Mouse (Mus musculus): ENCODE results near the gene Cd300lb. TPM values are rescaled to one million over a fixed set of nuclear protein-coding genes. Genes with fewer than 3 reads are reported as not detected.

The Cd300lb gene
- polyA plus RNA-seq, 2 experiments, result 0.66 to 1.5 TPM

- no peak overlapping the region for H3K4me3 ChIP-seq (ENCODE audit: insufficient read depth in 1 of 2, low read depth in 2 of 2, low read length in 2 of 2)
- no peak overlapping the region for H3K4me2 ChIP-seq (ENCODE audit: low read depth)
- no peak overlapping the region for H3K27ac ChIP-seq
- H3K9ac ChIP-seq (replicated peaks), result no peak overlapping the region
- DNase-seq (ENCODE audit: low read depth in 3 of 3, low spot score in 3 of 3) (no peak), ATAC-seq (ENCODE audit: insufficient read depth) (no peak)
- TF ChIP-seq EP300 (IDR thresholded peaks at IDR 0.05; ENCODE audit: low read depth) (no peak), CTCF (IDR thresholded peaks at IDR 0.05; ENCODE audit: low read depth) (no peak)
- H3K4me1 ChIP-seq (replicated peaks; ENCODE audit: control insufficient read depth in 2 of 2, insufficient read depth in 2 of 2, low read length in 1 of 2), result peaks cover 0 to 10% of the 10 kb centered on the region in 2 experiments; a peak in 2 of 4 replicates
- H3K36me3 ChIP-seq (replicated peaks; ENCODE audit: control insufficient read depth, insufficient read depth, low read depth), result no peaks in the 10 kb centered on the region
- no peaks in the 10 kb centered on the region for H3K27me3 ChIP-seq (ENCODE audit: control insufficient read depth, insufficient read depth, low read length)
- H3K9me3 ChIP-seq (ENCODE audit: control insufficient read depth, low read length), result no peaks in the 10 kb centered on the region
Observed at GRCm38 (mm10) chr11:114880185-114880584, 54.0 kb downstream of the Cd300lb start.

GRCm38 (mm10) chr11:114879666-114880065 is 54.5 kb downstream of the Cd300lb start:
- no peaks in the 10 kb centered on the region for H3K27me3 ChIP-seq (ENCODE audit: control insufficient read depth, insufficient read depth, low read length)
- no peak overlapping the region for H3K4me2 ChIP-seq (ENCODE audit: low read depth)
- H3K4me3 ChIP-seq (ENCODE audit: insufficient read depth in 1 of 2, low read depth in 2 of 2, low read length in 2 of 2), result no peak overlapping the region
- 43% methylated on average over 2 of the region's 2 CpGs for WGBS (ENCODE audit: insufficient replicate concordance)
- H3K27ac ChIP-seq, result no peak overlapping the region
- TF ChIP-seq CTCF (IDR thresholded peaks at IDR 0.05; ENCODE audit: low read depth) (no peak), EP300 (IDR thresholded peaks at IDR 0.05; ENCODE audit: low read depth) (no peak)
- peaks cover 0 to 10% of the 10 kb centered on the region in 2 experiments; a peak in 2 of 4 replicates for H3K4me1 ChIP-seq (replicated peaks; ENCODE audit: control insufficient read depth in 2 of 2, insufficient read depth in 2 of 2, low read length in 1 of 2)
- no peaks in the 10 kb centered on the region for H3K9me3 ChIP-seq (ENCODE audit: control insufficient read depth, low read length)
- ATAC-seq (ENCODE audit: insufficient read depth) (no peak), DNase-seq (ENCODE audit: low read depth in 3 of 3, low spot score in 3 of 3) (no peak)
- H3K36me3 ChIP-seq (replicated peaks; ENCODE audit: control insufficient read depth, insufficient read depth, low read depth), result no peaks in the 10 kb centered on the region
- H3K9ac ChIP-seq (replicated peaks), result no peak overlapping the region

- Histone ChIP-seq H3K27ac (no peak overlapping the region), H3K4me3 (ENCODE audit: insufficient read depth in 1 of 2, low read depth in 2 of 2, low read length in 2 of 2) (no peak overlapping the region), H3K27me3 (ENCODE audit: control insufficient read depth, insufficient read depth, low read length) (no peaks in the 10 kb centered on the region), H3K9ac (replicated peaks) (no peak overlapping the region), H3K36me3 (replicated peaks; ENCODE audit: control insufficient read depth, insufficient read depth, low read depth) (no peaks in the 10 kb centered on the region), H3K4me2 (ENCODE audit: low read depth) (no peak overlapping the region), H3K9me3 (ENCODE audit: control insufficient read depth, low read length) (no peaks in the 10 kb centered on the region), H3K4me1 (replicated peaks; ENCODE audit: control insufficient read depth in 2 of 2, insufficient read depth in 2 of 2, low read length in 1 of 2) (peaks cover 0 to 18% of the 10 kb centered on the region in 2 experiments; a peak in 3 of 4 replicates)
- WGBS (ENCODE audit: insufficient replicate concordance), result 11% methylated on average over 3 of the region's 3 CpGs
- DNase-seq (ENCODE audit: low read depth in 3 of 3, low spot score in 3 of 3) (no peak), ATAC-seq (ENCODE audit: insufficient read depth) (no peak)
- TF ChIP-seq CTCF (IDR thresholded peaks at IDR 0.05; ENCODE audit: low read depth) (peak; percentile 65), EP300 (IDR thresholded peaks at IDR 0.05; ENCODE audit: low read depth) (no peak)
Observed at GRCm38 (mm10) chr11:114877145-114877544, 57.0 kb downstream of the Cd300lb start.

- Histone ChIP-seq H3K4me3 (ENCODE audit: insufficient read depth in 1 of 2, low read depth in 2 of 2, low read length in 2 of 2) (no peak overlapping the region), H3K27me3 (ENCODE audit: control insufficient read depth, insufficient read depth, low read length) (no peaks in the 10 kb centered on the region), H3K9ac (replicated peaks) (no peak overlapping the region), H3K36me3 (replicated peaks; ENCODE audit: control insufficient read depth, insufficient read depth, low read depth) (no peaks in the 10 kb centered on the region), H3K27ac (no peak overlapping the region), H3K4me2 (ENCODE audit: low read depth) (no peak overlapping the region), H3K9me3 (ENCODE audit: control insufficient read depth, low read length) (no peaks in the 10 kb centered on the region), H3K4me1 (replicated peaks; ENCODE audit: control insufficient read depth in 2 of 2, insufficient read depth in 2 of 2, low read length in 1 of 2) (peaks cover 0 to 18% of the 10 kb centered on the region in 2 experiments; a peak in 3 of 4 replicates)
- no peak for TF ChIP-seq CTCF (IDR thresholded peaks at IDR 0.05; ENCODE audit: low read depth)
- no peak for TF ChIP-seq EP300 (IDR thresholded peaks at IDR 0.05; ENCODE audit: low read depth)
- no peak for DNase-seq (ENCODE audit: low read depth in 3 of 3, low spot score in 3 of 3)
- ATAC-seq (ENCODE audit: insufficient read depth), result no peak
- WGBS (ENCODE audit: insufficient replicate concordance), result 52% methylated on average over 2 of the region's 2 CpGs
Observed at GRCm38 (mm10) chr11:114876621-114877020, 57.6 kb downstream of the Cd300lb start.

GRCm38 (mm10) chr11:114876176-114876575 is 58.0 kb downstream of the Cd300lb start:
- Histone ChIP-seq H3K27me3 (ENCODE audit: control insufficient read depth, insufficient read depth, low read length) (no peaks in the 10 kb centered on the region), H3K9ac (replicated peaks) (no peak overlapping the region), H3K4me1 (replicated peaks; ENCODE audit: control insufficient read depth in 2 of 2, insufficient read depth in 2 of 2, low read length in 1 of 2) (peaks cover 0 to 18% of the 10 kb centered on the region in 2 experiments; a peak in 3 of 4 replicates), H3K27ac (no peak overlapping the region), H3K4me2 (ENCODE audit: low read depth) (no peak overlapping the region), H3K9me3 (ENCODE audit: control insufficient read depth, low read length) (no peaks in the 10 kb centered on the region), H3K4me3 (ENCODE audit: insufficient read depth in 1 of 2, low read depth in 2 of 2, low read length in 2 of 2) (no peak overlapping the region), H3K36me3 (replicated peaks; ENCODE audit: control insufficient read depth, insufficient read depth, low read depth) (no peaks in the 10 kb centered on the region)
- DNase-seq (ENCODE audit: low read depth in 3 of 3, low spot score in 3 of 3) (no peak), ATAC-seq (ENCODE audit: insufficient read depth) (no peak)
- TF ChIP-seq EP300 (IDR thresholded peaks at IDR 0.05; ENCODE audit: low read depth) (no peak), CTCF (IDR thresholded peaks at IDR 0.05; ENCODE audit: low read depth) (no peak)
- WGBS (ENCODE audit: insufficient replicate concordance), result 46% methylated on average over 7 of the region's 7 CpGs
